Mouse (Mus musculus) T-helper 1 cell (primary cell): Measurements from ENCODE around the gene Glipr1l3.
"Not testable (repeated sequence)": the region's sequence is repeated elsewhere in the genome, so short reads cannot be mapped to it uniquely, and the experiment has no call there.

Experiments used
- in situ Hi-C: fragments of 300-600 bp; cut with MboI, MseI; formaldehyde crosslinking; loops from one replicate; pipeline ENCODE4 v1.15.1; 2025; ENCODE audit warnings: high pct_unique_total_duplicates

Glipr1l3 gene

DNA sequence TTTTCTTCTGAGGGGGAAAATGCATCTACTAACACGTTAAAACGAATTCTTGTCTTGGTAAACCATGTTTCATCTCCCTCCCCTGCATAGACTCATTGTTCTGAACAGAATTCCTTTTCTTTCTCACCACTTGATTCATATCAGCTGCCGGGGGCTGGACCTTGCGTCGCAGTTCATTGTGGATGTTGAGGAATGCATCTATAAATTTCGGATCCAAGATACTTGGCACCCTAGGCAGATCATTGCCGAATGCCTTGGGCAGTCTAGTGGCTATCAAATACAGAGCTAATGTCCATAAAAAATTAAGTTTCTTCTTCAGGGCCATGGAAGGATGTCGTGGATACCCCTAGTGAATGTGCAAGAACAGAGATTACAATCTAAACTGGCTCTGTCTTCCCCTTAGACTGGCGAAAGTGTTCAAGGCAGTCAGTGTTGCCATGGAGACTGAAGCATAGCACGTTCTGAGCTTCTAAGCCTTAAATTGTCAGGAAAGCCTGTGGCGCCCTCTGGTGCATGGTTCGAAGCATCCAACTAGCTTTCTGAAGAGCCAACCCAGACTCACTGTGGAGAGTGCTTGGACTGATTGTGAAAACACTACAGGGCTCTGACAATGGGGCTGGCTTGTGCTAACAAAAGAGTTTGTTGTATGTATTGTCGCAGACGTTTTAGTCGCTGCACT, at the start of gene Glipr1l3:
TSS of gene Glipr1l3 (minus strand) at position 446 of the 679 bp plus-strand sequence.
- in situ Hi-C loops: not testable (repeated sequence)

GRCm38 (mm10) chr10:112203463-112203862, 43.3 kb upstream of the Glipr1l3 start:
- in situ Hi-C loops: no loop called here

GRCm38 (mm10) chr10:112193919-112194318, 33.8 kb upstream of the Glipr1l3 start:
- in situ Hi-C loops: not testable (repeated sequence)

DNA sequence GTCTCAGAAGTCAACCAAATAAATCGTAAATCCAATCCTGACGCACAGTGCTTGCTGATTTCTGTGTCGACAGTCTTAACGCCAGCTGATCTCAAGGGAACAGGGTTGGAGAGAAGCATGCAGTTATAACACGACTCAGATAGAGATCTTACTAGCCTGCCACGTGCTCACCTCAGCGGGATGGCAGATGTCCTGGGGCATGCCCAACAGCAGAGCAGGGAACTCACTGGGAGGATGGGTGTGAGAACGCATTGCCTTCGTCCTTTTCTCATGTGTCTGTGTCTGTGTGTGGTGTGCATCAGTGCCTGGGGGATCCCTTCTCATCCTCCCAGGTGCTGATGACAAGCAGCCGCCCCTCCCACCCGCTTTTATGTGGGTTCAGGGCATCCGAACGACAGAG, 16.9 kb upstream of the Glipr1l3 start:
- in situ Hi-C loops: not testable (repeated sequence)

DNA sequence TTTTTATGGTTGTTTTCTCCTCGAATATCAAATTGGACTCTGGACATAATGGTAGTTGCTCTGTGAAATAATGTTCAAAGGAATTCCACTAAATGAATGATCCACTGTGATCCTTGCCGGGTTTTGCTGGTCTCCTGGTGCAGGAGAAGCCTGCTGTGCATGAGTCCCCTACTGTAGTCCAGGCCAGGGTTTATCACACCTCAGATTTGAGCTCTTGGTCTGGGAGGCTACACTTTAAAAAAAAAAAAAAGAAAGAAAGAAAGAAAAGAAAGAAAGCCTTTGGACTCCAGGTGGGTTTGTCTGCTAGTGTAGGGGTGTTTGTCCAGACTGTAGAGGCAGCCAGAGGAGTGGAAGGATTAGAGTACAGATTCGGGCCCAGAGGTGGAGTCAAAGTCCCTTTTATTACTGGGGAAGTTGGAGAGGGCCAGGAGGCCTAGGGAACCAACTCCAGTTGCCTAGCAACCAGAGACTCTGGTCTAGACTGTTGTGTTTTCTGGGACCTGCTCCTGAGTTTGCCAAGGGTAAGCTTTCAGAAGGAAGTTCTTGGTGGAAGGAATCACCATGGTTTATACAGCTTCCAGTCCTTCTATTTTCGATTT, 3.1 kb upstream of the Glipr1l3 start, which contains the start of gene Caps2:
TSS of gene Caps2 (plus strand) at position 454 of the 599 bp plus-strand sequence.
- in situ Hi-C loops: no loop called here

DNA sequence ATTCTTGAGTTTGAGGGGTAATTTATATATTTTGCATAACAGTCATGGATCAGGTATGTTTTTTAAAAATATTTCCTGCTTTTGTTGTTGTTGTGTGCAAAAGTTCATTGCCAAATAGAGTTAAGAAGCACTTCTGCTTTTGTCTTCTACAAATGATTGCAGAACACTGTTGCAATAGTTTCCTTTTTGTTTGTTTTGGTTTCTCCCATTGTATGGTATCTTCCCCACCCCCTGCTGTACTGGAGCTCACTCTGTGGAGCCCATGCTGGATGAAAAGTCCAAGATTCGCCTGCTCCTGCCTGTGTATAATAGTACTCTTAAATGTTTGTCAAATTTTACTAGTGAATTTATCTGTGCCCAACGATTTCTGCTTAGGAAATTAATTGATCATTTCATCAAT, 20.3 kb downstream of the Glipr1l3 start:
- in situ Hi-C loops: no loop called here

DNA sequence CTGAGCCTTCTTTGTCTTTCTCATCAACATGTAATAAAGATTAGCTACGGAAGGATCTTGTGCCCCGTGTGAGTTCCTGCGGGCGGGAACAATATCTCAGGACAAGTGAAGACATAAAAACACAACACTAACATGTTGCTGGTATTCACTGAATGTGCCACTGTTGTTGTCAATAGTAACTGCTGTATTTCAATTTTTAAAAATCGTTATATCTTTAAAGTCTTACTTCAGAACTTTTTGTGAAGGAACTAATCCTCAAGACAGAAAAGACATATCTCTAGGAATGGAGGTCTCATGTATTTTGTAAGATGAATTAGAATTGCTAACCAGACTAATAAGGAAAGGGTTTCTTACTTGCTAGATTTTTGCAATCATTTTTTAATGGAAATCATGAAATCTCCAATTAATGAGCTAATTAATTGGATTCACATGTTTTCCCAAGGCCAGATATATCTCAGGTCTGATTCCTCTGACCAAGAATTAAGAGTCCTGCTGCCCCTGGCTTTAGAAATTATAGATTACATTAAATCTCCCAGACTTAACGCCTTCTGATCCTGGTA, 21.2 kb downstream of the Glipr1l3 start:
- in situ Hi-C loops: no loop called here

- in situ Hi-C loops: no loop called here
Observed at GRCm38 (mm10) chr10:112138050-112138870, 21.9 kb downstream of the Glipr1l3 start.

GRCm38 (mm10) chr10:112132194-112132593, 27.9 kb downstream of the Glipr1l3 start:
- in situ Hi-C loops: no loop called here

GRCm38 (mm10) chr10:112127682-112128230, 32.4 kb downstream of the Glipr1l3 start:
- in situ Hi-C loops: not testable (repeated sequence)

GRCm38 (mm10) chr10:112125090-112125489, 35.0 kb downstream of the Glipr1l3 start:
- in situ Hi-C loops: not testable (repeated sequence)

DNA sequence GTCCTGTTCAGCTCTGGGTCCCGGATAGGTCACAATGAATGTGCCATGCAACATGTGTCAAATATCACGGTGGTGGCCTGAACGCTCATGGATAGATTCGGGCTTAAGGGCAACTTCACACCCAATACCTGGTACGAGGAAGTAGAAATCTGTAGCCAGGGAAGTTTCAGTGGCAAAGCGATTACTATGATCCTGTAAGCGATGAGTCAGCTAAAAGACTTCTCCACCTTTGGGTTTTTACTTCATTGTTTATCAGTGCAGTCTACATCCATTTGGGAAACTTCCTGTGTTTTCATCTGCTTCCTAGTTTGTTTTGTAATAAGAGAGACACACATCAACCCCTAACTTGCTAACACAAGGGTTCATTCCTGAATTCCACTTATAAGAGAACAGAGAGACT, 49.7 kb downstream of the Glipr1l3 start:
- in situ Hi-C loops: loop anchor here (5.0 kb wide), 1 partner anchor 133 kb away; no protein-coding TSS in a partner anchor

DNA sequence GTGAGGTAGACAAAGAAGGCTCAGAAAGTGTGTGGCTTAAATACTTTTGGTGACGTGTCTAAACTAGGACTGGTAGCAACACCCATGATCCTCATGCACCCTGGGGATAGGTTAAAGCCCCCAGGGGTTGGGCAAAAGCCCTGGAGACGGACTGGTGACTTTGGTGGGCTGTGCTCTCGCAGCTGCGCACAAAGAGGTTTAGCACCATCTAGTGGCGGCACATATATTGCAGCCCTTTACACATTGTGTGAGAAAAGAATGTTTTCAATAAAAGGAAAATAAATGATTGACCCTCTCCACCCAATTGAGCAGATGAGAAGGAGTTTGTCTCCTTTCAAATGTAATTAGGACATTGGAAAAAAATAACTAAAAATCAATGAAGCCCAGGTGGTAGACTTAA, 54.3 kb downstream of the Glipr1l3 start:
- in situ Hi-C loops: not testable (repeated sequence)
